ENCODE assay signal across 7 mouse cellular contexts in the genomic region with DNA sequence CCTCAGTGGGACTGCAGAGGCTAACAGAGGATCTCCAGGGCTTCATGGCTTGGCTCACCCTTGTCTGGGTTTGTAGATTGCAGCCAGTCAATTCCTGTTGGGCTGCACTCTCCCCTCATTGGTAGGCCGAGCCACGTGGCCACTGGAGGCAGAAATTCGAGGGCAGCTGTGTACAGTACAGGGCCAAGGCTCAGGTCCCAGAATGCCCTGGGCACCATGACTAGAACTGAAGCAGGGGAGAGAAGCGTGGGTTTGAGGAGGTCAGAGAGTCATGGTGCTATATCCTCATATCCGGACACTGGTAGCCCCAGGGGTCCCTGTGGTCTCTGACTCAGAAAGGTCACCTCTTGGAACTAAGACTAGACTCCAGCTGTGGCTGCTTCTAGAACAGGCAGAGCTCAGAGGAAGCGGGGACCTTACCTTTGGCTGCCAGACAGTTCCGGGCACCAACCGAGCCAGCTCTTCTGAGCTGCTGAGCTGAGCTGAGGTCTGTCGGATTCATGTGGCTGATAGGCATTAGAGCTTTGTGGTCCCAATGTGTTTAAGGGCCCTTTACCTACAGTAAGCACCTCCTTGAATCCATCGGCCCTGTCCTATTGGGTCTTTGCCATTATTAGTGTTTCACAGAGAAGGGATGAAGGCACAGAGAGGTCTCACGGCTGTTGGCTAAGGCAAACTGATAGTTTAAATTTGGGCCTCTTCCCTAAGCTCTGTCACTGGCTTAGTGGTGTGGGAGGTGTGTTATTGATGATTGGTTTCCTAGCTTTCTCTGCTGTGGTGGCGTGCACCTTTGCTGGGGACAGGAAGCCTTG.
A peak's percentile ranks its signal among the peaks of the same experiment; 100 is the strongest.
DNase-seq lines count a peak whose midpoint lies in the region; ATAC-seq and TF ChIP-seq lines count a peak whose summit lies in the region.

No protein-coding gene starts in this region.

- H3K36me3 ChIP-seq in embryonic facial prominence, embryonic 14.5 days (ENCODE audit: control insufficient read depth, insufficient read depth, low read length) = no peaks in the 10 kb centered on the region
- H3K36me3 ChIP-seq in intestine, embryonic 16.5 days (ENCODE audit: control insufficient read depth, insufficient read depth, low read length) = no peaks in the 10 kb centered on the region
- H3K36me3 ChIP-seq in myocyte (ENCODE audit: control insufficient read depth, insufficient read depth) = no peaks in the 10 kb centered on the region

- 28% methylated on average over 11 of the region's 12 CpGs for WGBS in embryonic facial prominence, embryonic 14.5 days
- 59% methylated on average over 12 of the region's 12 CpGs for WGBS in intestine, embryonic 16.5 days

- H3K27me3 ChIP-seq in embryonic facial prominence, embryonic 14.5 days (replicated peaks; ENCODE audit: control insufficient read depth, insufficient read depth, low read length) = no peaks in the 10 kb centered on the region
- H3K27me3 ChIP-seq in intestine, embryonic 16.5 days (replicated peaks; ENCODE audit: control insufficient read depth, insufficient read depth, low read length) = no peaks in the 10 kb centered on the region
- no peaks in the 10 kb centered on the region for H3K27me3 ChIP-seq in myocyte (ENCODE audit: control insufficient read depth, insufficient read depth, insufficient read length)

- peak overlapping the region; percentile 34 for H3K4me2 ChIP-seq in embryonic facial prominence, embryonic 14.5 days (ENCODE audit: low read depth, low read length)
- H3K4me2 ChIP-seq in intestine, embryonic 16.5 days (ENCODE audit: low read depth, low read length) = no peak overlapping the region
- H3K4me2 ChIP-seq in myocyte (ENCODE audit: low read depth) = peak overlapping the region; percentile 80

- peak; percentile 27 for DNase-seq in retina, postnatal 1 day
- DNase-seq in retina, embryonic 14.5 days (ENCODE audit: low spot score) = no peak
- peak; percentile 51 for DNase-seq in embryonic facial prominence, embryonic 14.5 days (ENCODE audit: low spot score)
- DNase-seq in cerebellum, adult 11 months = no peak
- no peak for DNase-seq in right cerebral cortex, postnatal 14 days

- TF ChIP-seq POLR2A in myocyte (IDR thresholded peaks at IDR 0.05; ENCODE audit: insufficient read length, low read depth) = peak; percentile 14

- H3K9ac ChIP-seq in embryonic facial prominence, embryonic 14.5 days (ENCODE audit: low read depth, low read length) = peak overlapping the region; percentile 38
- H3K9ac ChIP-seq in intestine, embryonic 16.5 days (ENCODE audit: low read depth, low read length) = 0 out of 2 replicates have a peak overlapping the region, but pooled peaks have one; percentile 31

- peaks cover 69% of the 10 kb centered on the region for H3K4me1 ChIP-seq in embryonic facial prominence, embryonic 14.5 days (ENCODE audit: control insufficient read depth, insufficient read depth, low read length)
- peaks cover 85% of the 10 kb centered on the region for H3K4me1 ChIP-seq in intestine, embryonic 16.5 days (ENCODE audit: control insufficient read depth, insufficient read depth, low read length)

- no peaks in the 10 kb centered on the region for H3K9me3 ChIP-seq in embryonic facial prominence, embryonic 14.5 days (ENCODE audit: control insufficient read depth, low read length)
- H3K9me3 ChIP-seq in intestine, embryonic 16.5 days (ENCODE audit: control insufficient read depth, low read length) = no peaks in the 10 kb centered on the region

- peak overlapping the region; percentile 88 for H3K27ac ChIP-seq in embryonic facial prominence, embryonic 14.5 days (replicated peaks; ENCODE audit: low read depth, low read length)
- peak overlapping the region; percentile 87 for H3K27ac ChIP-seq in intestine, embryonic 16.5 days (ENCODE audit: low read length)

- H3K79me2 ChIP-seq in myocyte (ENCODE audit: control insufficient read depth, insufficient read depth) = peaks cover 74% of the 10 kb centered on the region

- ATAC-seq in embryonic facial prominence, embryonic 14.5 days (ENCODE audit: low read depth) = no peak
- no peak for ATAC-seq in intestine, embryonic 16.5 days

- H3K4me3 ChIP-seq in embryonic facial prominence, embryonic 14.5 days (ENCODE audit: low read depth, low read length) = no peak overlapping the region
- no peak overlapping the region for H3K4me3 ChIP-seq in intestine, embryonic 16.5 days (ENCODE audit: low read length)
- no peak overlapping the region for H3K4me3 ChIP-seq in myocyte

- H3ac ChIP-seq in myocyte (ENCODE audit: control insufficient read depth, insufficient read length) = no peak overlapping the region

TF ChIP-seq in myocyte, 11 proteins besides CTCF, POLR2A, EP300 and RAD21:
- TF ChIP-seq TCF3 (IDR thresholded peaks at IDR 0.05; ENCODE audit: insufficient read length, low read depth) (peak; percentile 2), MYOD1 (IDR thresholded peaks at IDR 0.05; ENCODE audit: control insufficient read depth in 1 of 3, insufficient read length in 2 of 3, low read depth in 2 of 3) (peak in 1 of 3 experiments; percentile 44), MYOG (IDR thresholded peaks at IDR 0.05; ENCODE audit: control insufficient read depth in 1 of 3, insufficient read depth in 1 of 3, insufficient read length in 2 of 3, low read depth in 2 of 3) (peak in 1 of 3 experiments; percentile 26), E2F4 (IDR thresholded peaks at IDR 0.05; ENCODE audit: insufficient read depth) (no peak), MAX (IDR thresholded peaks at IDR 0.05; ENCODE audit: low read depth) (peak; percentile 59), REST (IDR thresholded peaks at IDR 0.05; ENCODE audit: insufficient read depth, insufficient read length) (no peak), CEBPB (IDR thresholded peaks at IDR 0.05; ENCODE audit: insufficient read depth, poor library complexity, severe bottlenecking) (no peak), POLR2AphosphoS2 (IDR thresholded peaks at IDR 0.05; ENCODE audit: insufficient read length, low read depth) (no peak), USF1 (IDR thresholded peaks at IDR 0.05; ENCODE audit: low read depth) (peak; percentile 98), TCF12 (IDR thresholded peaks at IDR 0.05; ENCODE audit: insufficient read depth, poor library complexity, severe bottlenecking) (peak; percentile 23), SRF (IDR thresholded peaks at IDR 0.05; ENCODE audit: control insufficient read depth, insufficient read length, low read depth) (no peak)
TF ChIP-seq in myocyte: peak in this region for 6.

Comparison
In these comparisons a context has a peak if more than half of its experiments do, and no peak if none do; other contexts are left out.
1. DNase-seq: peak in retina, postnatal 1 day (single experiment) and embryonic facial prominence, embryonic 14.5 days (single experiment); none in retina, embryonic 14.5 days (single experiment), cerebellum, adult 11 months (single experiment) and right cerebral cortex, postnatal 14 days (single experiment).